Mouse (Mus musculus): ENCODE data around the gene Dcaf7. TPM values are rescaled to one million over a fixed set of nuclear protein-coding genes. Genes with fewer than 3 reads are reported as not detected.

Dcaf7 gene
- polyA plus RNA-seq, 1 experiment from 2014 or later, result 43.1 TPM

- peak; percentile 78 for TF ChIP-seq CTCF (IDR thresholded peaks at IDR 0.05; ENCODE audit: low read depth)
- Histone ChIP-seq H3K27me3 (ENCODE audit: insufficient read depth, low read length) (no peaks in the 10 kb centered on the region), H3K4me3 (replicated peaks; ENCODE audit: low read depth, low read length) (no peak overlapping the region), H3K9ac (ENCODE audit: low read depth, low read length) (no peak overlapping the region), H3K4me1 (replicated peaks; ENCODE audit: insufficient read depth, low read length) (no peaks in the 10 kb centered on the region), H3K9me3 (replicated peaks; ENCODE audit: low read length) (no peaks in the 10 kb centered on the region), H3K36me3 (ENCODE audit: insufficient read depth, low read length) (no peaks in the 10 kb centered on the region), H3K4me2 (ENCODE audit: low read length) (no peak overlapping the region), H3K27ac (no peak overlapping the region)
- WGBS, result 39% methylated on average over 4 of the region's 4 CpGs
- no peak for ATAC-seq (replicated peaks; ENCODE audit: low FRiP score, low read depth)
- DNase-seq (ENCODE audit: low spot score), result peak; percentile 69
Observed at GRCm38 (mm10) chr11:106001718-106002117, 35.0 kb upstream of the Dcaf7 start.

DNA sequence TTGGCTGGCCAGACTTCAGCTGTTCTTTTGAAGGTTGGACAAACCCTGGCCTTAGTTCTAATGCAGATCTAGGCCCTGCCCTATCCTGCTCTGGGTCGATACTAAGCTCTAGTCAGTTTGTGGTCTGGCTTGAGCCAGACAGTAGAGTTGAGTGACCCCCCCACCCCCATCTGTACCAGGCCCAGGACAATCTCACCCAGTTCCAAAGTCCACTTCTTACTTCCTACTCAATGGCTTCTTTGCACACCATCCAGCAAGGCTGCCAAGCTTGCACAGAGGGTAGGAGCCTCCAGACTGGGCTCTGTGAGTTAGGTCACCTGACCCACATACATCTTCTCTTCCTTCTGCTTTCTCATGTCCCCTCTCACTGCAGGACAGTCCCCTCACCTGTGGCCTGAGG is 32.1 kb upstream of the Dcaf7 start:
- Histone ChIP-seq H3K36me3 (ENCODE audit: insufficient read depth, low read length) (no peaks in the 10 kb centered on the region), H3K9me3 (replicated peaks; ENCODE audit: low read length) (no peaks in the 10 kb centered on the region), H3K4me3 (replicated peaks; ENCODE audit: low read depth, low read length) (no peak overlapping the region), H3K4me1 (replicated peaks; ENCODE audit: insufficient read depth, low read length) (no peaks in the 10 kb centered on the region), H3K4me2 (ENCODE audit: low read length) (no peak overlapping the region), H3K9ac (ENCODE audit: low read depth, low read length) (no peak overlapping the region), H3K27ac (no peak overlapping the region), H3K27me3 (ENCODE audit: insufficient read depth, low read length) (no peaks in the 10 kb centered on the region)
- DNase-seq (ENCODE audit: low spot score), result no peak
- 75% methylated on average over 1 of the region's 1 CpGs for WGBS
- no peak for TF ChIP-seq CTCF (IDR thresholded peaks at IDR 0.05; ENCODE audit: low read depth)
- peak; percentile 67 for ATAC-seq (replicated peaks; ENCODE audit: low FRiP score, low read depth)

DNA sequence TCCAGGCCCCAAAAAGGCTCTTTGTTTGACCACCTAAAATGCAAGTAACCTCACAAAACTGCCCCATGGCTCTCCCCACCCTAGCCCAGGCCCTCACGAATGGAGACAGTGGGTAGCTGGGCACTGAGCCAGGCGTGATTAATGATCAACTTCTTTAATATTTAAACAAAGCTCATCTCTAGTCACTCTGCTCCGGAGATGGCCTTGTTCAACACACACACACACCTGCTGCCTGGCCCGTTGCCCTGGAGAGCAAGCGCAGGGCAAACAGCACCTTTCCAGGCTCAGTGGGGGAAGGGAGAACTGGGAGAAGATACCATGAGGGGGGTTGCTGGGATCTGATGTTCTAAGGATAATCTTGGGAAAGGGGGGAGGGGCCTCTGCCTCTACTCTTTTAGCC is 30.7 kb upstream of the Dcaf7 start:
- Histone ChIP-seq H3K4me2 (ENCODE audit: low read length) (no peak overlapping the region), H3K36me3 (ENCODE audit: insufficient read depth, low read length) (no peaks in the 10 kb centered on the region), H3K9me3 (replicated peaks; ENCODE audit: low read length) (no peaks in the 10 kb centered on the region), H3K4me3 (replicated peaks; ENCODE audit: low read depth, low read length) (no peak overlapping the region), H3K9ac (ENCODE audit: low read depth, low read length) (no peak overlapping the region), H3K27ac (no peak overlapping the region), H3K27me3 (ENCODE audit: insufficient read depth, low read length) (no peaks in the 10 kb centered on the region), H3K4me1 (replicated peaks; ENCODE audit: insufficient read depth, low read length) (no peaks in the 10 kb centered on the region)
- WGBS, result 50% methylated on average over 5 of the region's 5 CpGs
- TF ChIP-seq CTCF (IDR thresholded peaks at IDR 0.05; ENCODE audit: low read depth), result no peak
- ATAC-seq (replicated peaks; ENCODE audit: low FRiP score, low read depth) (peak; percentile 57; the same call in 1 of the 2 replicates), DNase-seq (ENCODE audit: low spot score) (no peak)

DNA sequence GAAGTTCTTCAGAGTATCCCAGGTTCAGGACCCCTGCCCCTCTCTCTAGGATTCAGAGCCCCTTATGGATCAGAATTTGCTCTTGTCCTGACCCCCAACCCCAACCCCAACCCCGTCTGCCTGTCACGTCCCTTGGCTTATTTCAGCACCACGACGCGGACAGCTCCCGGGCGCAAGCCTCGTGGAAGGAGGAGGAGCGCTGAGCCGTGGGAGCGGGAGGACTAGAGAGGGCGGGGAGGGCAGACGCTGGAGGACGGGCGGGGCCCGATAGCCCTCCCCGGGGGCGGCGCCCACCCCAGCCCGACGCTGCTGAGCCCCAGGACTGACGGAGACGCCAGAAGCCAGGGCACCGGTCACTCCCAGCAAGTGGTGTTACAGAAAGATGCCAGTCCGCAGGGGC is 28.9 kb upstream of the Dcaf7 start, which contains the start of gene Kcnh6:
Gene Kcnh6, plus strand, starts transcription at position 304 of the 400 bp plus-strand sequence.
- TF ChIP-seq CTCF (IDR thresholded peaks at IDR 0.05; ENCODE audit: low read depth), result no peak
- Histone ChIP-seq H3K27ac (no peak within 1 kb of the TSS), H3K36me3 (ENCODE audit: insufficient read depth, low read length) (no peaks in the 10 kb centered on the region), H3K4me2 (ENCODE audit: low read length) (peak within 1 kb of the TSS; percentile 54), H3K4me3 (replicated peaks; ENCODE audit: low read depth, low read length) (no peak within 1 kb of the TSS; the same call in 1 of the 2 replicates), H3K9ac (ENCODE audit: low read depth, low read length) (no peak within 1 kb of the TSS), H3K9me3 (replicated peaks; ENCODE audit: low read length) (no peaks in the 10 kb centered on the region), H3K4me1 (replicated peaks; ENCODE audit: insufficient read depth, low read length) (no peaks in the 10 kb centered on the region), H3K27me3 (ENCODE audit: insufficient read depth, low read length) (no peaks in the 10 kb centered on the region)
- peak; percentile 86 for DNase-seq (ENCODE audit: low spot score)
- under 1% methylated on average over 25 of the region's 25 CpGs for WGBS
- ATAC-seq (replicated peaks; ENCODE audit: low FRiP score, low read depth), result 0 out of 2 replicates have a peak, but pooled peaks have one; percentile 40

DNA sequence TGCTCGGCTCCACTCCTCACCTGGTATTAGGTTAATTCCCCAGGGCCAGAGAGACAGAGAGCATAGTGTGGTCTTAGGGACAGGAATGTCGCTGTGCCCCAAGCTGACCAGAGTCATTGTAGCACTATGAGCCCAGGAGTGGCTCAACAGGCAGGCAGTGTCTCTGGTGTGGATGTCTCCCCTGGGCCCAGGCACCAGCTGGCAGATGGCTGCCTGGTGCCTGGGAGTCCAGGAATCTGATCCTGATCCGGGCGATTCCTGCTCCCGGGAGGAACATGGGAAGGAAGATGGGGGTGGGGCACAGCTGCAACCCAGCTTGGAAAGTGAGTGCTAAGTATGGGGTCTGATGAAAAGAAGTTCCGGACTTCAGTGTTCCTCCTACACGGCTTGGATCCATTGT is 24.0 kb upstream of the Dcaf7 start:
- WGBS, result 39% methylated on average over 7 of the region's 7 CpGs
- DNase-seq (ENCODE audit: low spot score) (no peak), ATAC-seq (replicated peaks; ENCODE audit: low FRiP score, low read depth) (no peak)

GRCm38 (mm10) chr11:106013556-106014225 is 23.0 kb upstream of the Dcaf7 start:
- no peaks in the 10 kb centered on the region for H3K9me3 ChIP-seq (replicated peaks; ENCODE audit: low read length)
- no peak for ATAC-seq (replicated peaks; ENCODE audit: low FRiP score, low read depth)
- H3K27me3 ChIP-seq (ENCODE audit: insufficient read depth, low read length), result no peaks in the 10 kb centered on the region
- WGBS, result 61% methylated on average over 11 of the region's 11 CpGs
- H3K4me1 ChIP-seq (replicated peaks; ENCODE audit: insufficient read depth, low read length), result no peaks in the 10 kb centered on the region
- DNase-seq (ENCODE audit: low spot score), result no peak
- H3K4me2 ChIP-seq (ENCODE audit: low read length), result no peak overlapping the region
- no peak overlapping the region for H3K4me3 ChIP-seq (replicated peaks; ENCODE audit: low read depth, low read length)
- no peaks in the 10 kb centered on the region for H3K36me3 ChIP-seq (ENCODE audit: insufficient read depth, low read length)
- H3K27ac ChIP-seq, result no peak overlapping the region
- no peak overlapping the region for H3K9ac ChIP-seq (ENCODE audit: low read depth, low read length)
- no peak for TF ChIP-seq CTCF (IDR thresholded peaks at IDR 0.05; ENCODE audit: low read depth)

More for the DNA sequence above, 24.0 kb upstream of the Dcaf7 start:
- H3K9ac ChIP-seq (ENCODE audit: low read depth, low read length), result no peak overlapping the region
- H3K9me3 ChIP-seq (replicated peaks; ENCODE audit: low read length), result no peaks in the 10 kb centered on the region
- no peaks in the 10 kb centered on the region for H3K27me3 ChIP-seq (ENCODE audit: insufficient read depth, low read length)
- no peak overlapping the region for H3K4me3 ChIP-seq (replicated peaks; ENCODE audit: low read depth, low read length)
- no peak for TF ChIP-seq CTCF (IDR thresholded peaks at IDR 0.05; ENCODE audit: low read depth)
- no peak overlapping the region for H3K27ac ChIP-seq
- no peaks in the 10 kb centered on the region for H3K36me3 ChIP-seq (ENCODE audit: insufficient read depth, low read length)
- H3K4me1 ChIP-seq (replicated peaks; ENCODE audit: insufficient read depth, low read length), result no peaks in the 10 kb centered on the region
- no peak overlapping the region for H3K4me2 ChIP-seq (ENCODE audit: low read length)
